ENCODE assay signal across 17 mouse cellular contexts in the genomic region with DNA sequence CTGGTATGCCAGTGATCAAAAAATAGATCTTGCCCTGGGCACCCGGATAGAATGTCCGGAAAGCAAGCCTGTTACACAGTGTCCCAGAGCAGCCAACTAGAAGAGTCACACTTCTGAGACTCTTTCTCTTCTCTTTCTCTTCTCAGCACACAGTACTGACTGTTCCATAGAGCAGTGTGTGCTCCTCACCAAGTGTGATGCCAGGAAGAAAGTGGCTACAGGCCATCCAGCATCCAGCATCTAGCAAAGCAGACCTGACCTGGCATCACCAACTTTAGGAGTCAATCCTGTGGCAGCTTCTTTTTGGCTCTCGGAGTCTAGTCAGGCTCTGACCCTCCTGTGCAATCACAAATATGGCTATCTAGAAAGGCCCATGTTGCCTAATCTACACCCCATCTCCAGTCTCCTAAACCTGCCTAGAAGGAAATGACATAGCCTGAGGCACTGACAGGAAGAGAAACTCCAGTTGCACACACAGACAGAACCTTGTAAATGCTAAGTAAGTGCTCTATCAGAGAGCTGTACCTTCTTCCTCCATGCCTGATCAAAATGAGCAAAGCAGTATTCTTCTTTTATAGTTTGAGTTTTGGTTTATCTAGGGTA. TPM values are rescaled to one million over a fixed set of nuclear protein-coding genes. Genes with fewer than 3 reads are reported as not detected.
DNase-seq lines count a peak whose midpoint lies in the region; ATAC-seq lines count a peak whose summit lies in the region.
"Had no signal": no experiment of that assay in that cellular context is flagged by ENCODE, and none has a peak within 500 bp of the region (broad histone marks: within the 10 kb centered on the region; RNA-seq: fewer than 3 reads in every experiment).

No protein-coding gene starts in this region.

- H3K9me3 ChIP-seq in forebrain, embryonic 10.5 days: no peaks in the 10 kb centered on the region
- H3K9me3 ChIP-seq in forebrain, embryonic 13.5 days (replicated peaks): no peaks in the 10 kb centered on the region
- H3K9me3 ChIP-seq in limb, embryonic 10.5 days (replicated peaks): no peaks in the 10 kb centered on the region
- no peaks in the 10 kb centered on the region for H3K9me3 ChIP-seq in hindbrain, embryonic 13.5 days
- H3K9me3 ChIP-seq: kidney, embryonic 15.5 days; megakaryocyte, embryonic 14.5 days had no signal

- 0 out of 2 replicates have a peak, but pooled peaks cover 3% of the 10 kb centered on the region for H3K4me1 ChIP-seq in forebrain, embryonic 10.5 days
- no peaks in the 10 kb centered on the region for H3K4me1 ChIP-seq in forebrain, embryonic 13.5 days
- peaks cover 4% of the 10 kb centered on the region; the same call in 1 of the 2 replicates for H3K4me1 ChIP-seq in limb, embryonic 10.5 days
- H3K4me1 ChIP-seq in hindbrain, embryonic 13.5 days (replicated peaks): no peaks in the 10 kb centered on the region

- H3K4me2 ChIP-seq in forebrain, embryonic 13.5 days: no peak overlapping the region
- H3K4me2 ChIP-seq in hindbrain, embryonic 13.5 days: no peak overlapping the region
- H3K4me2 ChIP-seq: heart, embryonic 12.5 days; kidney, embryonic 15.5 days had no signal

- H3K9ac ChIP-seq in forebrain, embryonic 13.5 days: no peak overlapping the region
- H3K9ac ChIP-seq in hindbrain, embryonic 13.5 days: no peak overlapping the region
- H3K9ac ChIP-seq: heart, embryonic 12.5 days; kidney, embryonic 15.5 days; liver, embryonic 14.5 days had no signal

- H3K27ac ChIP-seq in forebrain, embryonic 10.5 days: no peak overlapping the region
- H3K27ac ChIP-seq in forebrain, embryonic 13.5 days: no peak overlapping the region
- H3K27ac ChIP-seq in limb, embryonic 10.5 days: no peak overlapping the region
- H3K27ac ChIP-seq in hindbrain, embryonic 13.5 days: no peak overlapping the region
- H3K27ac ChIP-seq: kidney, embryonic 15.5 days; liver, embryonic 14.5 days had no signal

- no peaks in the 10 kb centered on the region for H3K36me3 ChIP-seq in forebrain, embryonic 10.5 days (replicated peaks)
- no peaks in the 10 kb centered on the region for H3K36me3 ChIP-seq in forebrain, embryonic 13.5 days (ENCODE audit: poor library complexity, severe bottlenecking)
- no peaks in the 10 kb centered on the region for H3K36me3 ChIP-seq in limb, embryonic 10.5 days
- no peaks in the 10 kb centered on the region for H3K36me3 ChIP-seq in hindbrain, embryonic 13.5 days
- H3K36me3 ChIP-seq: heart, embryonic 12.5 days; kidney, embryonic 15.5 days had no signal

- ATAC-seq in forebrain, embryonic 13.5 days: no peak
- ATAC-seq in hindbrain, embryonic 13.5 days (ENCODE audit: low FRiP score): no peak
- ATAC-seq: hindbrain, embryonic 16.5 days had no signal

- no peaks in the 10 kb centered on the region for H3K27me3 ChIP-seq in forebrain, embryonic 10.5 days (ENCODE audit: poor library complexity, severe bottlenecking)
- H3K27me3 ChIP-seq in forebrain, embryonic 13.5 days: no peaks in the 10 kb centered on the region
- no peaks in the 10 kb centered on the region for H3K27me3 ChIP-seq in limb, embryonic 10.5 days (ENCODE audit: low read depth, poor library complexity, severe bottlenecking)
- no peaks in the 10 kb centered on the region for H3K27me3 ChIP-seq in hindbrain, embryonic 13.5 days
- H3K27me3 ChIP-seq: heart, embryonic 12.5 days; kidney, embryonic 15.5 days had no signal

- peak; percentile 10 for DNase-seq in forebrain, embryonic 10.5 days (ENCODE audit: extremely low spot score, low spot score)
- DNase-seq in kidney, adult 18-20 months: peak; percentile 2
- DNase-seq in kidney, postnatal 25 days: no peak
- peak; percentile 64 for DNase-seq in 416B (ENCODE audit: low read depth)
- peak; percentile 18 for DNase-seq in limb, embryonic 10.5 days (ENCODE audit: low spot score)
- no peak for DNase-seq in urinary bladder, postnatal 14 days (ENCODE audit: low spot score)
- DNase-seq: adrenal gland, adult 2 months; cerebellum, adult 9-11 months; thymus, postnatal 4 days had no signal

- WGBS in forebrain, embryonic 10.5 days: 90% methylated on average over 3 of the region's 3 CpGs
- 95% methylated on average over 3 of the region's 3 CpGs for WGBS in forebrain, embryonic 13.5 days
- 86% methylated on average over 3 of the region's 3 CpGs for WGBS in limb, embryonic 10.5 days
- 98% methylated on average over 3 of the region's 3 CpGs for WGBS in hindbrain, embryonic 13.5 days

- H3K4me3 ChIP-seq in forebrain, embryonic 10.5 days: no peak overlapping the region
- no peak overlapping the region for H3K4me3 ChIP-seq in forebrain, embryonic 13.5 days
- no peak overlapping the region for H3K4me3 ChIP-seq in limb, embryonic 10.5 days
- H3K4me3 ChIP-seq in hindbrain, embryonic 13.5 days: no peak overlapping the region
- H3K4me3 ChIP-seq: heart, embryonic 12.5 days; kidney, embryonic 15.5 days; megakaryocyte, embryonic 14.5 days; myocyte had no signal

RNA-seq across cellular contexts. Expression of a gene that starts 27.3 kb away (rescaled TPM):
- 45.1 and 45.7 TPM in 2 replicates for polyA plus RNA-seq in forebrain, embryonic 10.5 days (2016; fragmentation: Nextera tagmentation; extraction: Ambion mirVana)
- 62.8 TPM in 2 replicates for polyA plus RNA-seq in forebrain, embryonic 13.5 days (2015; fragmentation: Nextera tagmentation; extraction: Ambion mirVana)
- 33.7 and 53.2 TPM in 2 replicates for polyA plus RNA-seq in limb, embryonic 10.5 days (2016; fragmentation: Nextera tagmentation; extraction: Ambion mirVana)
- polyA plus RNA-seq in hindbrain, embryonic 13.5 days (2015; fragmentation: Nextera tagmentation; extraction: Ambion mirVana): 44.7 and 53.5 TPM in 2 replicates

Comparison
In these comparisons a context has a peak if more than half of its experiments do, and no peak if none do; other contexts are left out.
1. DNase-seq: peak in forebrain, embryonic 10.5 days (single experiment), kidney, adult 18-20 months (single experiment), 416B (single experiment) and limb, embryonic 10.5 days (single experiment); none in kidney, postnatal 25 days (0 of 2) and urinary bladder, postnatal 14 days (single experiment).